Mouse (Mus musculus): ENCODE results near the gene Med16.

DNA sequence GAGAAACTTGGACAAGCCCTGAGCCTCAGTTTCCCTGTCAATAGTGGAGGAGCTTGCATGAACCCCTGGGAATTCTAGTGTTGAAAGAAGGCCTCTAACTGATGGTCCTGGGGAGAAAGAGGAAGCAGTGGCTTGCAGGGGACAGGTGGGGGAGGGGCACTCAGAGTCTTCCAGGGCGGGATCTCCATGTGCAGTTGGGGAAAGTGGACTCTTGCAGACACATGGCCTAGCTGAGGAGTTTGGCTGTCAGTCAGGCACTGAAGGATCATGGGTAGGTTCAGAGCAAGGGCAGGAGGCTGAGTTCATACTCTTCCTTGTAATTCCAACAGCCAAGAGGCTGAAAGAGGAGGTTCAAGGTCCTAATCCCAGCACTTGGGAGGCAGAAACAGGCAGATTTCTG, 31.5 kb downstream of the Med16 start:
- TF ChIP-seq POLR2A (IDR thresholded peaks at IDR 0.05; ENCODE audit: low read depth, low read length) (no peak), CTCF (IDR thresholded peaks at IDR 0.05; ENCODE audit: extremely low read depth, insufficient read length, insufficient replicate concordance, low read depth, low read length) (no peak)

Data from small intestine, adult 2 months (tissue).